Mouse (Mus musculus) urinary bladder, postnatal 36 days (tissue): ENCODE measurements around the gene Prr36.

Source experiments
- DNase-seq, 2 experiments: peaks; one replicate each; pipeline ENCODE4 v3.0.0; 2022; ENCODE audit warnings: low spot score in 2 of 2, mixed read lengths in 1 of 2

Gene Prr36

DNA sequence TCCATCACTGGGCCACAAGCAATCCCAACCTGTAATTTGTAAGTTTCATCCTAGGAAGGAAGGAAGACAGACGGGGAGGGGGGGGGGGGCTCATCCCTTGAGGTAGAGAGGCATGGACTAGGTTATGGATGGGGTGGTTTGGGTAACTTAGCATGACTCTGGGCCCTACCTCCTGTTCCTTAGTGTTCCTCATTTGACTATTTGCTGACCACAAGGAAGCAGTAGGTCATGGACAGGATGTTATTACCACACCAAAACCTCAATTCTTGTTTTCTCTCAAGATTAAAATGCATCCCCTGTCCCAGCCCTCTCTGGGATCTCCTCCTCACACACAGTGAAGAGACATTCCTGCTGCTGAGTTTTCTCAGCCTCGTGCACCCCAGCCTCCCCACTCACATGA is 15.9 kb downstream of the Prr36 start:
- DNase-seq = no peak

GRCm38 (mm10) chr8:4193588-4193894 is 23.7 kb downstream of the Prr36 start:
- DNase-seq = no peak

DNA sequence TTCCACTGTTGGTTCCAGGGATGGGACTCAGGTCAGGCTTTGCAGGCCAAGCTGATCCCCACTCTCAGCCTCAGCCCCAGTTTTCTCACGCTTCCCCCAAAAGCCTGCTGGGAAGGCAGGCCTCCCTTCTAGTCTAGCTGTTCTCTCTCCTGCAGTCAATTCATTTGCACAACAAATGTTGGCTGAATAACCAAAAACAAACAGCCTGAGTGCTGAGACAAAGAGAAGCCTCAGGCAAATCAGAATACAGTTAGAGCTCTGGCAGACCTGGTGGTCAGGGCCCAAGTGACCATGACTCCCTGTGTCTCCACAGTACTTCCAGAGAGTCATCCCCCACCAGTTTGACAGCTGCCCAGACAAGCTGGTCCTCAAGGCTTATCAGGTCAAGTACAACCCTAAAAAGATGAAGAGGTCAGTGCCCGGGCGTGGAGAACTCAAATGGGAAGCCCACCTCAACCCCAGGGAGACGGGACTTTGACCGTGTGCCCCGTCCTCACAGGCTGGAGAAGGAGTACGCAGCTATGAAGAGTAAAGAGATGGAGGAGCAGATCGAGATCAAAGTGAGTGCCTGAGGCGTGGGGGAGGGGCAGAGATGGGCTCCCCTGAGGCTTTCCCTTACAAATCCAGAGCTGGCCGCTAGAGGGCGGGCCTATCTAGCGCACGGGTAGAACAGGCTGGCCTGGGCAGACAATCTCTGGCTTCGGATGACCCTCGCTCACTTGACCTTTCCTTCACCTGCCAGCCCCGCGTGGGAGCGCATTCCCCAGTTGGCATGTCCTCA is 24.3 kb downstream of the Prr36 start:
- peak; percentile 84 to 86 for DNase-seq

- no peak for DNase-seq
Measured at GRCm38 (mm10) chr8:4192305-4192704, 25.0 kb downstream of the Prr36 start.

- no peak for DNase-seq
Measured at GRCm38 (mm10) chr8:4189031-4189722, 28.1 kb downstream of the Prr36 start.

GRCm38 (mm10) chr8:4188605-4189004 is 28.7 kb downstream of the Prr36 start:
- no peak for DNase-seq

DNA sequence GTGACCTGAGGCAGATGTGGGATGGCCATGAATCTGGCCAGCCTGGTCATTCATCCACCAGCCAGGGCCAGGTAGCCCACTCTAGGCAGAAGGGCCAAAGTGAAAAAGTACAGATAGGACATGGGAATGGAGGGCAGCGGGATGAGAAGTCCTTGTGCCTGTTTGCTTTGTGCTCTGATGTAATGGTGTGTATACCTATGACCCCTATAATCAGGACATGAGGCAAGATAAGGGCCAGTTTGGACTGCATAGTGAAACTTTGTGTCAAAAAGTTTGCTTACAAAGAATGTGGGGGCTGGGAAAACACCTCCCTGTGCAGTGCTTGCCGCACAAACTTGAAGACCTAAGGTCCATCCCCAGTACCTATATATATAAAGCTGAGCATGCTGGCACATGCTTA is 31.1 kb downstream of the Prr36 start:
- no peak for DNase-seq

DNA sequence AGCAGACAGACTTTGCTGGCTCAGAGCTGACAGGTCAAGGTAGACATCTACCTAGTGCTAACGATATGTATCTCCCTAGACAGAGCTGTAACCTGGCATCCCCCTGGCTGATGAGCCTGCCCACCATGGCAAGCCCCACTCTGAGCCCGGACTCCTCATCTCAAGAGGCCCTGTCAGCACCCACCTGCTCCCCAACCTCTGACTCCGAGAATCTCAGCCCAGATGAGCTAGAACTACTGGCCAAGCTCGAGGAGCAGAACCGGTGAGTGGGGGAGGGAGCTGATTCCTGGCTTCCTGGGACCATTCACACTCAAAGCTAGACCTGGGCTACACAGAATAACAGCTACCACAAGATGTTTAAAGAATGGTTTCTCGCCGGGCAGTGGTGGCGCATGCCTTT is 33.9 kb downstream of the Prr36 start:
- no peak for DNase-seq

DNA sequence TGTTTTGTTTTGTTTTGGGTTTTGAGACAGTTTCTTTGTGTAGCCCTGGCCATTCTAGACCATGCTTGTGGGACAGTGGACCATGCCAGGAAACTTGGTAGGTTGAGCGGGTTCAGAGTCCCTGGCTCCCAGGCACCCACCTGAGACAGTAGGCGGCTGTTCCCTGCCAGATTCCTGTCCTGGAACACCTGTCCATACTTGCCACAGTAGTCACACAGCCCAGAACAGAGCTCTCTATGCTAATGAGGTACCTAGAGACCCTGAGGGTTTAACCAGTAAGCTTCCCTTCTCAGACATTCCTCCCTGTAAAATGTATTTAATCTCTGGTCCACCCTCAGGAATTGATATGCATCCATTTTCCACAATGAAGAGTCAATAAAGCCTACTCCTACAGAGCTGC is 43.2 kb downstream of the Prr36 start:
- no peak for DNase-seq

DNA sequence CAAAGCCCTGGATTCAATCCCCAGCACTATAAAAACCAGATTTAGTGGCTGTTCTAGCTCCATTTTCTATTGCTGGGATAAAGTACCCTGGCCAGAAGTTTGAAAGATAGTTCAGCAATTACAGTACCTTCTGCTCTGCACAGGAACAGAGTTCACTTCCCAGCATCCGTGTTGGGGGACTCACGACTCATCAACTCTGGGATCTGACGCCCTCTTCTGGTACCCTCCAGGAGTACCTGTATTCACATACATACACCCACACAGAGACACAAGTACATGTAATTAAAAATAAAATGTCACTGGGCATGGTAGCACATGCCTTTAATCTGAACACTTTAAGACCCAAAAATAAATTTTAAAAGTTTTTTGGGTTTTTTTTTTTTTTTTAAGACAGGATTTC is 44.8 kb downstream of the Prr36 start:
- DNase-seq = no peak

GRCm38 (mm10) chr8:4167918-4168317 is 49.3 kb downstream of the Prr36 start:
- no peak for DNase-seq

GRCm38 (mm10) chr8:4166881-4167525 is 50.3 kb downstream of the Prr36 start:
- no peak for DNase-seq

GRCm38 (mm10) chr8:4165852-4166751 is 51.2 kb downstream of the Prr36 start, which contains the start of gene Evi5l:
Evi5l (plus strand) TSS chr8:4166567.
- peak; percentile 98 to 99 for DNase-seq

GRCm38 (mm10) chr8:4165176-4165851 is 51.9 kb downstream of the Prr36 start:
- DNase-seq = no peak

- no peak for DNase-seq
Measured at GRCm38 (mm10) chr8:4162786-4163185, 54.5 kb downstream of the Prr36 start.
